Mouse (Mus musculus) gastrocnemius, adult 18-20 months (tissue): ENCODE results near the gene Gm49322. TPM values are rescaled to one million over a fixed set of nuclear protein-coding genes. Genes with fewer than 3 reads are reported as not detected.
"Not testable (repeated sequence)": the region's sequence is repeated elsewhere in the genome, so short reads cannot be mapped to it uniquely, and the experiment has no call there.

Experiments used
- DNase-seq: peaks from one replicate; pipeline ENCODE4 v3.0.0; 2021; ENCODE audit warnings: low spot score
- long read RNA-seq, 2 experiments: library from polyadenylated mRNA; stranded (forward); transcript quantifications; one replicate each; pipeline ENCODE4 v2.0.0; 2021
- total RNA-seq, 2 experiments: library from RNA; stranded (reverse); gene quantifications; 2 replicates each; pipeline ENCODE4 v1.2.3; 2021

Gm49322 gene
- total RNA-seq: under 1 TPM; 0.14 to 0.26 TPM
- long read RNA-seq, experiment 1, full-length matches to known transcripts: 1 of 3 reads
- long read RNA-seq, experiment 1, partial matches to known transcripts: 0 of 3 reads
- long read RNA-seq, experiment 1, other reads (novel, unspliced or antisense): 2 of 3 reads
- long read RNA-seq, experiment 2, full-length matches to known transcripts: 1 of 3 reads
- long read RNA-seq, experiment 2, partial matches to known transcripts: 0 of 3 reads
- long read RNA-seq, experiment 2, other reads (novel, unspliced or antisense): 2 of 3 reads

- not testable (repeated sequence) for DNase-seq
These were observed at the start of gene Gm49322 for GRCm38 (mm10) chr10:80605721-80606120. TSS of gene Gm49322 (plus strand) at chr10:80606021.

GRCm38 (mm10) chr10:80557346-80557965 is 48.4 kb upstream of the Gm49322 start:
- DNase-seq: peak; percentile 75

- DNase-seq: no peak
These were observed 46.4 kb upstream of the Gm49322 start for GRCm38 (mm10) chr10:80559431-80559830.

GRCm38 (mm10) chr10:80560621-80561020 is 45.2 kb upstream of the Gm49322 start:
- no peak for DNase-seq

- DNase-seq: peak; percentile 92
These were observed 44.5 kb upstream of the Gm49322 start, which contains the start of gene Rexo1 for GRCm38 (mm10) chr10:80561116-80561944. TSS of gene Rexo1 (minus strand) at chr10:80561560.

GRCm38 (mm10) chr10:80566375-80567092 is 39.3 kb upstream of the Gm49322 start:
- peak; percentile 89 for DNase-seq

GRCm38 (mm10) chr10:80568876-80569275 is 36.9 kb upstream of the Gm49322 start:
- DNase-seq: no peak

GRCm38 (mm10) chr10:80569664-80570066 is 36.2 kb upstream of the Gm49322 start:
- DNase-seq: peak; percentile 73

- DNase-seq: no peak
These were observed 35.4 kb upstream of the Gm49322 start for GRCm38 (mm10) chr10:80570419-80570818.

GRCm38 (mm10) chr10:80570871-80571836 is 34.7 kb upstream of the Gm49322 start:
- no peak for DNase-seq

GRCm38 (mm10) chr10:80572477-80572876 is 33.3 kb upstream of the Gm49322 start:
- no peak for DNase-seq

GRCm38 (mm10) chr10:80573944-80574343 is 31.9 kb upstream of the Gm49322 start:
- DNase-seq: no peak

GRCm38 (mm10) chr10:80574896-80575295 is 30.9 kb upstream of the Gm49322 start:
- DNase-seq: no peak

- no peak for DNase-seq
These were observed 29.9 kb upstream of the Gm49322 start for GRCm38 (mm10) chr10:80575925-80576324.

- DNase-seq: no peak
These were observed 29.2 kb upstream of the Gm49322 start for GRCm38 (mm10) chr10:80576351-80577194.

GRCm38 (mm10) chr10:80577195-80578130 is 28.4 kb upstream of the Gm49322 start, which contains the start of gene Klf16:
TSS of gene Klf16 (minus strand) at chr10:80577321.
- peak; percentile 98 for DNase-seq

- peak; percentile 85 for DNase-seq
These were observed 27.6 kb upstream of the Gm49322 start for GRCm38 (mm10) chr10:80578131-80578750.

- peak; percentile 51 for DNase-seq
These were observed 26.9 kb upstream of the Gm49322 start for GRCm38 (mm10) chr10:80578911-80579310.
